Comparison of ENCODE assay signal across 8 mouse cellular contexts in the genomic region with DNA sequence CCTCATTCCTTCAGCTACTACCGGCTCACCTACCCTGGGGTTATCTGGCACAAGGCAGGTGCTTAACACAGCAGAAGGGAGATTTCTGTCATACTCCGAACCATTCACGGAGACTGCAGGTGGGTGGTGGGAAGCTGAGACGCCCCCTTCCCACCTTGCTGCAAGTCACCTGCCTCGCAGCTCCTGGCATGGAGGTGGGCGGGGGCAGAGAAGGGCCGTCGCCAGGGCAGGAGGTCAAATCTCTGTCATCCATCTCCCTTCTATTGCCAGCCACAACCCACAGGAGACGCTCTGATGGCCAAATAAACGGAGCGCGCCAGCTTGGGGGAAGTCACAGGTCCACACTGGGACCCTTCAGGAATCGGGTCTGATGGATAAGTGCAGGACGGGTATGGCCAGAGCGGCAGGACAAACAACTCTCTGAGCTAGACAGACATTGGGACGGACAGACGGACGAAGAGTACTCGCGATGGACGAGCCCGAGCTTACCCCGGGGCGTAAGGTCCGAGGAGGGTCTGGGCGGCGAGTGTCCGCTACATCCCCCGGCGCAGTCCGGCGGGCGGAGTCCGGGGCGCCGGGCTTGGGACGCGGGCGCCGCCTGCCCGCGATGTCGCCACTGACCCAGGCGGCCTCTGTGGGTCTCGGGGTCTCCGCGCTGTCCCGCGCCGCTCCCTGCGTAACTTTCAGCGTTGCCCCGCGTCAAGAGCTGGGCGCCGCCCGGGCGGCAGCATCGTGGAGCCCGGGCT. TPM values are rescaled to one million over a fixed set of nuclear protein-coding genes. Genes with fewer than 3 reads are reported as not detected.
DNase-seq lines count a peak whose midpoint lies in the region; ATAC-seq lines count a peak whose summit lies in the region.

A gene (minus strand): TSS at position 535 of the 746 bp plus-strand sequence.

- DNase-seq in kidney, postnatal 36 days = no peak
- DNase-seq in embryo, embryonic 11 days = peak; percentile 48
- peak; percentile 53 for DNase-seq in midbrain, embryonic 10.5 days (ENCODE audit: low spot score)
- DNase-seq in thymus, postnatal 25 days = no peak
- no peak for DNase-seq in ovary, postnatal 14 days (ENCODE audit: low spot score)

- H3K4me1 ChIP-seq in kidney, embryonic 15.5 days = peaks cover 33% of the 10 kb centered on the region
- H3K4me1 ChIP-seq in hindbrain, embryonic 16.5 days (ENCODE audit: control insufficient read depth, insufficient read depth, low read depth, low read length) = peaks cover 13% of the 10 kb centered on the region
- H3K4me1 ChIP-seq in midbrain, embryonic 10.5 days = peaks cover 44% of the 10 kb centered on the region

- no peaks in the 10 kb centered on the region for H3K36me3 ChIP-seq in kidney, embryonic 15.5 days
- no peaks in the 10 kb centered on the region for H3K36me3 ChIP-seq in hindbrain, embryonic 16.5 days (ENCODE audit: control insufficient read depth, insufficient read depth, low read length)
- H3K36me3 ChIP-seq in midbrain, embryonic 10.5 days = no peaks in the 10 kb centered on the region

- H3K4me3 ChIP-seq in kidney, embryonic 15.5 days (replicated peaks) = peak within 1 kb of the TSS; percentile 53
- peak within 1 kb of the TSS; percentile 61 for H3K4me3 ChIP-seq in hindbrain, embryonic 16.5 days (ENCODE audit: low read length)
- H3K4me3 ChIP-seq in midbrain, embryonic 10.5 days = peak within 1 kb of the TSS; percentile 63

- peaks cover 98% of the 10 kb centered on the region for H3K27me3 ChIP-seq in kidney, embryonic 15.5 days
- H3K27me3 ChIP-seq in hindbrain, embryonic 16.5 days (replicated peaks; ENCODE audit: control insufficient read depth, insufficient read depth, low read length) = peaks cover 58% of the 10 kb centered on the region
- H3K27me3 ChIP-seq in midbrain, embryonic 10.5 days (ENCODE audit: low read depth, poor library complexity, severe bottlenecking) = peaks cover 99% of the 10 kb centered on the region

- peak within 1 kb of the TSS; percentile 98 for H3K4me2 ChIP-seq in kidney, embryonic 15.5 days
- peak within 1 kb of the TSS; percentile 100 for H3K4me2 ChIP-seq in hindbrain, embryonic 16.5 days (ENCODE audit: low read length)

- peak; percentile 12 for ATAC-seq in kidney, embryonic 15.5 days (replicated peaks; ENCODE audit: low FRiP score)
- peak; percentile 9; the same call in 1 of the 2 replicates for ATAC-seq in hindbrain, embryonic 16.5 days
- no peak for ATAC-seq in erythroid progenitor cell, adult 5-6 weeks (replicated peaks; ENCODE audit: low FRiP score, poor library complexity, severe bottlenecking)

- WGBS in kidney, embryonic 15.5 days = under 1% methylated on average over 60 of the region's 60 CpGs
- WGBS in hindbrain, embryonic 16.5 days = 2% methylated on average over 38 of the region's 60 CpGs
- WGBS in midbrain, embryonic 10.5 days = under 1% methylated on average over 58 of the region's 60 CpGs

- peak within 1 kb of the TSS; percentile 37 for H3K9ac ChIP-seq in kidney, embryonic 15.5 days
- peak within 1 kb of the TSS; percentile 69 for H3K9ac ChIP-seq in hindbrain, embryonic 16.5 days (ENCODE audit: low read depth, low read length)

- no peak within 1 kb of the TSS for H3K27ac ChIP-seq in kidney, embryonic 15.5 days
- H3K27ac ChIP-seq in hindbrain, embryonic 16.5 days (ENCODE audit: low read depth, low read length) = no peak within 1 kb of the TSS
- H3K27ac ChIP-seq in midbrain, embryonic 10.5 days (replicated peaks) = peak within 1 kb of the TSS; percentile 76

- H3K9me3 ChIP-seq in kidney, embryonic 15.5 days (replicated peaks) = no peaks in the 10 kb centered on the region
- no peaks in the 10 kb centered on the region for H3K9me3 ChIP-seq in hindbrain, embryonic 16.5 days (ENCODE audit: control insufficient read depth, low read length)
- H3K9me3 ChIP-seq in midbrain, embryonic 10.5 days (replicated peaks) = no peaks in the 10 kb centered on the region

RNA-seq across cellular contexts. Expression of the gene that starts here (rescaled TPM):
- 0.08 and 0.12 TPM in 2 replicates for polyA plus RNA-seq in kidney, embryonic 15.5 days (2015; fragmentation: Nextera tagmentation; extraction: Ambion mirVana)
- polyA plus RNA-seq in hindbrain, embryonic 16.5 days (2015; fragmentation: Nextera tagmentation; extraction: Ambion mirVana) = 0.09 TPM in 1 of 2 replicates, not detected in the other
- polyA plus RNA-seq in midbrain, embryonic 10.5 days (2016; fragmentation: Nextera tagmentation; extraction: Ambion mirVana) = 0.05 TPM in 1 of 2 replicates, not detected in the other
- not detected in 2 replicates for total RNA-seq in erythroid progenitor cell, adult 5-6 weeks (2015; ENCODE audit: low replicate concordance)
- total RNA-seq in erythroid progenitor cell, adult 5-6 weeks (2017; ENCODE audit: low replicate concordance) = not detected in 2 replicates

Comparison
In these comparisons a context has a peak if more than half of its experiments do, and no peak if none do; other contexts are left out.
1. Peak in ATAC-seq, H3K4me3 ChIP-seq, H3K9ac ChIP-seq and H3K4me2 ChIP-seq in kidney, embryonic 15.5 days; RNA of the gene not detected or under 1 TPM.
2. Peak in ATAC-seq, H3K4me3 ChIP-seq, H3K9ac ChIP-seq and H3K4me2 ChIP-seq in hindbrain, embryonic 16.5 days; RNA of the gene not detected or under 1 TPM.
3. Peak in DNase-seq, H3K4me3 ChIP-seq and H3K27ac ChIP-seq in midbrain, embryonic 10.5 days; RNA of the gene not detected or under 1 TPM.